Mouse (Mus musculus) v-Abl transformed pro-B cells (cell line): ENCODE results near the gene Armcx1.
"Not testable (repeated sequence)": the region's sequence is repeated elsewhere in the genome, so short reads cannot be mapped to it uniquely, and the experiment has no call there.

ENCODE experiments used
- in situ Hi-C, 2 experiments: fragments of 400-800 bp; cut with MboI; formaldehyde crosslinking; loops; one replicate each; pipeline ENCODE4 v1.15.1; 2025; ENCODE audit not compliant: unreplicated experiment in 2 of 2

Gene Armcx1

GRCm38 (mm10) chrX:134756434-134757292 is 38.9 kb downstream of the Armcx1 start, which contains the start of gene Armcx3:
Armcx3 (plus strand) TSS chrX:134756595.
- in situ Hi-C loops = no loop called here

- in situ Hi-C loops = no loop called here
Observed at GRCm38 (mm10) chrX:134757293-134757995, 39.7 kb downstream of the Armcx1 start.

DNA sequence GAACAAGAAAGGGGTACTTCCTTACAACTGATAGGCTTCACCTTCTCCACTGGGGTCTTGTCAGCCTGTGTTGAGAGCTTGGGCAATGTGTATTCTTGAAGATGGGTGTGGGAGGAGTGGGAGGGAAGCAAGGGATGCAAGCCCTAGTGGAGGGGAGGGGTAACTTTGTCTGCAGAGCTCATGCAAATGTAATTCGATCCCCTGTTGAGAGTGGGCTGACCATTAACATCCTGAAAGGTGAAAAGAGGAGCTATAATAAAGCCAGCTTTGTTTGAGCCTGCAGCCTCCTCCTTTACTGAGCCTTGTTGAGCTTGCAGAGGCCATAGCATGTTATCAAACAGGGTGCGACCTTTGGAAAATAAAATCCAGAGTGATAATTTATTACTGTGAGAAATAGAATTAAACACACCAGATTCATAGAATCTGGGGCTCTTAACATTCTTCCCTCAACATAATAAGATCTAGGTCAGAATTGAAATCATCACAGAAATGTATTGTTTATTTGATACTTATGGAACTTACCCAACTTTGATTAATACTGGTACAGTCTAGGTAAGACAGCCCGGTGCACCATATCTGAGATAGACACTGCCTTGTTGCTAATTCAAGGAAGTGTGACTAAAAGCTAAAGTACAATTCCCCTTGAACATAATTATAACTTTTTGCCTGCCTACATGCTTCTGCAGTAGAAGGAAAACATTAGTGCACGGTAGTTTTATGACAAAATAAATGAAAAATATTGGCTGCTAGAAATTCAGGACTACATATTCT is 45.9 kb downstream of the Armcx1 start:
- in situ Hi-C loops = not testable (repeated sequence)
